Mouse (Mus musculus) kidney, embryonic 16.5 days (tissue): ENCODE data around the gene Cntln. TPM values are rescaled to one million over a fixed set of nuclear protein-coding genes. Genes with fewer than 3 reads are reported as not detected.

ENCODE experiments used
- polyA plus RNA-seq: library from polyadenylated mRNA; unstranded; fragments of >200 nt; fragmentation: Nextera tagmentation; extraction: Ambion mirVana; gene quantifications from 2 replicates; pipeline ENCODE4 v1.2.1, GENCODE M21; 2015

Cntln gene
- polyA plus RNA-seq, 1 experiment from 2014 or later = 9.1 TPM

Other genes with a start within 250 kb of the Cntln start
- gene Bnc2, start 209.0 kb upstream of the Cntln start, polyA plus RNA-seq = 7.6 and 8.1 TPM in 2 replicates